Mouse (Mus musculus): ENCODE measurements around the gene Olfr495.

GRCm38 (mm10) chr7:108420121-108420520, 27.2 kb downstream of the Olfr495 start, which contains the start of gene Olfr497:
- TF ChIP-seq CTCF (IDR thresholded peaks at IDR 0.05; ENCODE audit: low read depth) (no peak), EP300 (optimal IDR thresholded peaks at IDR 0.05) (no peak)
